Mouse (Mus musculus): ENCODE data around the gene Polr2a. TPM values are rescaled to one million over a fixed set of nuclear protein-coding genes. Genes with fewer than 3 reads are reported as not detected.

The Polr2a gene
- polyA plus RNA-seq, 1 experiment from 2014 or later: 13.0 TPM

DNA sequence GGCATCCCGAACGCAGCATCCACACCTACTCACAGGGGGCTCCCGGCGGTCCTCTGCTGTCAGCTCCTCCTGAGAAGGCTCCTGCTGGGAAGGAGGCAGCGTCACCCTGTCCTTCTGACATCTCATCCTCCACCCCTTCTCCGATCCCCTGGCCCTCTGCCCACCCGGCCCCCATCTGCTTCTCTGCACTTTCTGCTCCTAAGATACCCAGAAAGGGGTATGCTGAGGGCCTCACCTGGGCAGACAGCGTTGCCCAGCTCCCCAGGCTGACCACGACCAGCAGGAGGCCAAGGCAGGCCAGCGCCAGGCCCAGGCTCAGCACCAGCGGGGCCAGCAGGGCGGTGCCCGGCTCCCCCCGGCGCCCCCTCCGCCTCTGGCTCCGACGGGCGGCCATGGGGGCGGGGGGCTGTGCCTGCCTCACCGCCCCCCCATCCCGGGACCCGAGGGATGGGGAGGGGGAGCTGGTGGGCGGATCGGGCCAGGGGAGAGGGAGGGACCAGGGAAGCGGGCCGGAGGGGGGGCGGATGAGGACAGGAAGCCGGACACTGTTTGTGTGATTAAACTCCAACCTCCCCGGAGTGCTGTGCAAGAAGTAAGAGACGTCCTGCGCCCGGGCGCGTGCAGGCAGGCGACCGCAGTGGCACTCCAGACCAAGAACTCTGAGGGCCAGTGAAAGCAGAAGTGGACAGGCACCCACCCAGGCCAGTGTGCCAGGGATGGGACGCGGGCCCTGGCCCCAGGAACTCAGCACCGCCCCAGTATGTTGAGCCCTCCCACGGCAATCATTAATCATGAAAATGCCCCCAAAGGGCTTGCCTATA is 62.9 kb downstream of the Polr2a start, which contains the start of the genes Tnfsf12 and Tnfsfm13:
TSS of gene Tnfsf12 (minus strand) at position 489 of the 821 bp plus-strand sequence.
TSS of gene Tnfsfm13 (minus strand) at position 738 of the 821 bp plus-strand sequence.
- H3K4me1 ChIP-seq (ENCODE audit: control insufficient read depth, insufficient read depth, low read length): peaks cover 14% of the 10 kb centered on the region
- H3K27me3 ChIP-seq (ENCODE audit: control insufficient read depth, insufficient read depth, low read depth, low read length): no peaks in the 10 kb centered on the region
- H3K27ac ChIP-seq (ENCODE audit: low read length): 0 out of 2 replicates have a peak within 1 kb of the TSS, but pooled peaks have one; percentile 19
- 0 out of 2 replicates have a peak, but pooled peaks have one; percentile 54 for ATAC-seq
- 3% methylated on average over 37 of the region's 41 CpGs for WGBS
- H3K4me3 ChIP-seq (ENCODE audit: low read depth, low read length): peak within 1 kb of the TSS; percentile 45
- peak within 1 kb of the TSS; percentile 79 for H3K9ac ChIP-seq (ENCODE audit: low read depth, low read length)
- H3K4me2 ChIP-seq (ENCODE audit: low read length): peak within 1 kb of the TSS; percentile 94
- H3K36me3 ChIP-seq (ENCODE audit: control insufficient read depth, insufficient read depth, low read length): no peaks in the 10 kb centered on the region
- no peaks in the 10 kb centered on the region for H3K9me3 ChIP-seq (replicated peaks; ENCODE audit: control insufficient read depth, low read length, poor library complexity, severe bottlenecking)

DNA sequence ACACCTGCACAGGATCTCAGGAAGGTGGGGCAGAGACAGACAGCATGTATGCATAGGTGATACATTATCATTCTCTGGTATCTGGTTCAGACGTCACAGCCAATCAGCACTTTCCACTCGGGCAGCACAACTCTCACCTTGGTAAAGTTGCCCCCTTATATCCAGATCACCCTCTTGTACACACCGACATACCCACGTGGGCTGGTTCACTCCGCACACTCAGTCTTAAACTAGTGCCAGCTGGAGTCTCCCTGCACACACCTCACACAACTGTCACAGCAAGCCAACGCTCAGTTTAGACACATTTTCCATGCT is 63.4 kb downstream of the Polr2a start:
- Histone ChIP-seq H3K27ac (ENCODE audit: low read length) (no peak overlapping the region), H3K9ac (ENCODE audit: low read depth, low read length) (peak overlapping the region; percentile 79), H3K4me2 (ENCODE audit: low read length) (peak overlapping the region; percentile 94), H3K36me3 (ENCODE audit: control insufficient read depth, insufficient read depth, low read length) (no peaks in the 10 kb centered on the region), H3K9me3 (replicated peaks; ENCODE audit: control insufficient read depth, low read length, poor library complexity, severe bottlenecking) (no peaks in the 10 kb centered on the region), H3K4me3 (ENCODE audit: low read depth, low read length) (peak overlapping the region; percentile 45), H3K27me3 (ENCODE audit: control insufficient read depth, insufficient read depth, low read depth, low read length) (no peaks in the 10 kb centered on the region), H3K4me1 (ENCODE audit: control insufficient read depth, insufficient read depth, low read length) (peaks cover 14% of the 10 kb centered on the region)
- WGBS: 36% methylated on average over 6 of the region's 6 CpGs
- no peak for ATAC-seq

DNA sequence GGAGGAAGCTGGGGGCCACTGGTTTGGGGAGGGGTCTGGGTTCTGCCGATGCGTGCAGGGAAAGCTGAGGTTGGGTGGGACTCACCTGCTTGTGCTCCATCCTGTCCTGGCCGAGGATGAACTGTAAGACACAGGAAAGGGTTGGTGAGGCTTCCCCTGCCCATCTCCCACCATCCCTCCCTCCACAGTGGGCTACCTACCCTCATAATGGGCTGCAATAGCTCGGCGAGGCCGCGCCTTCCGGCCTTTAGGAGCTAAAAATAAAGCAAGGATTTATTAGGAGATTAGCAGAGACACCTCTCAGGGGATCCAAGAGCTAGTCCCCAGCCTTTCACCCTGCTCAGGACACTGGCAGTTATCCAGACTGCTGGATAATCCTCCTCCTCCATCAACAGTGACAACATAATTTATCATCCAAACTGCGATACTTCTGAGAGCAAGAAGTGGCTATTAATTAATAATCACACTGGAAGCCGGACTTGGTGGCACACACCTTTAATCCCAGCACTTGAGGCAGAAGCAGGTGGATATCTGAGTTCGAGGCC is 64.9 kb downstream of the Polr2a start:
- Histone ChIP-seq H3K9ac (ENCODE audit: low read depth, low read length) (no peak overlapping the region), H3K4me3 (ENCODE audit: low read depth, low read length) (no peak overlapping the region), H3K4me1 (ENCODE audit: control insufficient read depth, insufficient read depth, low read length) (peaks cover 14% of the 10 kb centered on the region), H3K27ac (ENCODE audit: low read length) (no peak overlapping the region), H3K9me3 (replicated peaks; ENCODE audit: control insufficient read depth, low read length, poor library complexity, severe bottlenecking) (no peaks in the 10 kb centered on the region), H3K27me3 (ENCODE audit: control insufficient read depth, insufficient read depth, low read depth, low read length) (no peaks in the 10 kb centered on the region), H3K4me2 (ENCODE audit: low read length) (no peak overlapping the region), H3K36me3 (ENCODE audit: control insufficient read depth, insufficient read depth, low read length) (no peaks in the 10 kb centered on the region)
- WGBS: 37% methylated on average over 11 of the region's 11 CpGs
- ATAC-seq: no peak

DNA sequence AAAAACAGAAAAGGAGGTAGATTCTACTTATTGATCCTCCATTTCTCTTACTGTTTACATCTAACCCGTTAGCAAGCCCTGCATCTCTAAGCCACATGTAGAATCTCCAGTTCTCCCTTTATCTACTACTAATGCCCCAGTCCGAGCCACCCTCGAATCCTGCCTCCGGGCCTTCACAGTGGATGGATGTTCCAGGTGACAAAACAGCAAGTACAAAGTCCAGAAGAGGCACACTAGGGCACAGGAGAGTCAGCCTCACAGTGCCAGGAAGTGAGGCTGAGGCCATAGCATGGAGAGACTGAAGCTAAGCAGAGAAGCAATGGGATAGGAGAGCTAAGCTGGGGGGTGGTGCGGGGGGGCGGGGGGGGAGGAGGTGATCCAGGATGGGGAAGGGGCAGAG is 65.6 kb downstream of the Polr2a start:
- Histone ChIP-seq H3K4me1 (ENCODE audit: control insufficient read depth, insufficient read depth, low read length) (peaks cover 14% of the 10 kb centered on the region), H3K36me3 (ENCODE audit: control insufficient read depth, insufficient read depth, low read length) (no peaks in the 10 kb centered on the region), H3K4me3 (ENCODE audit: low read depth, low read length) (no peak overlapping the region), H3K9ac (ENCODE audit: low read depth, low read length) (no peak overlapping the region), H3K9me3 (replicated peaks; ENCODE audit: control insufficient read depth, low read length, poor library complexity, severe bottlenecking) (no peaks in the 10 kb centered on the region), H3K27ac (ENCODE audit: low read length) (no peak overlapping the region), H3K4me2 (ENCODE audit: low read length) (no peak overlapping the region), H3K27me3 (ENCODE audit: control insufficient read depth, insufficient read depth, low read depth, low read length) (no peaks in the 10 kb centered on the region)
- WGBS: 88% methylated on average over 6 of the region's 6 CpGs
- no peak for ATAC-seq

DNA sequence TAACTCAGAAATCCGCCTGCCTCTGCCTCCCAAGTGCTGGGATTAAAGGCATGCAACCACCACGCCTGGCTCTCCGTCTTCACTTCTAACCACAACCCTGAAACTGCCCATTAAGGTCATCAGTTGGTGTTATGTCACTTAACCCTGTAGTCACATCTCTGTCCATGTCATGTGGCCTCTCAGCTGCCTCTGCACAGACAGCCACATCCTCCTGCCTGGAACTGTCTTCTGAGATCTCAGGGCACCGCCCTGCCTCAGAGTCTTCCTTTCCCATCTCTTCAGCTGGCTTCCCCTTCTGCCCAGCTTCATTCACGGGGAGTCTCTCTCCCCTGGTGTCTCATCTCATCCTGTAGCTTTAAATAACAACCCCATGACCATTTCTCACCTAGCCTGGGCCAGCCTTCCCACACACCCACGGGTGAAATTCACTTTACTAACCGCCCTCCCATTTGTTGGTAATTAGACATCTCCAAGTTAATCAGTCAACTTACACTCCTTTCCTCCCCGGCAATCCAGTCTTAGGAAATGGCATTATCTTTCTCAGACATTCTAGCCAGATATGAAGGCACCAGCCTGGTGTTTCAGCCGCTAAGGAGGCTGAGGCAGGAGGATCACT is 66.1 kb downstream of the Polr2a start:
- ATAC-seq: no peak
- no peaks in the 10 kb centered on the region for H3K36me3 ChIP-seq (ENCODE audit: control insufficient read depth, insufficient read depth, low read length)
- no peak overlapping the region for H3K9ac ChIP-seq (ENCODE audit: low read depth, low read length)
- 80% methylated on average over 9 of the region's 9 CpGs for WGBS
- H3K4me3 ChIP-seq (ENCODE audit: low read depth, low read length): no peak overlapping the region
- no peaks in the 10 kb centered on the region for H3K27me3 ChIP-seq (ENCODE audit: control insufficient read depth, insufficient read depth, low read depth, low read length)
- no peak overlapping the region for H3K27ac ChIP-seq (ENCODE audit: low read length)
- no peaks in the 10 kb centered on the region for H3K9me3 ChIP-seq (replicated peaks; ENCODE audit: control insufficient read depth, low read length, poor library complexity, severe bottlenecking)
- peaks cover 14% of the 10 kb centered on the region for H3K4me1 ChIP-seq (ENCODE audit: control insufficient read depth, insufficient read depth, low read length)
- H3K4me2 ChIP-seq (ENCODE audit: low read length): no peak overlapping the region

DNA sequence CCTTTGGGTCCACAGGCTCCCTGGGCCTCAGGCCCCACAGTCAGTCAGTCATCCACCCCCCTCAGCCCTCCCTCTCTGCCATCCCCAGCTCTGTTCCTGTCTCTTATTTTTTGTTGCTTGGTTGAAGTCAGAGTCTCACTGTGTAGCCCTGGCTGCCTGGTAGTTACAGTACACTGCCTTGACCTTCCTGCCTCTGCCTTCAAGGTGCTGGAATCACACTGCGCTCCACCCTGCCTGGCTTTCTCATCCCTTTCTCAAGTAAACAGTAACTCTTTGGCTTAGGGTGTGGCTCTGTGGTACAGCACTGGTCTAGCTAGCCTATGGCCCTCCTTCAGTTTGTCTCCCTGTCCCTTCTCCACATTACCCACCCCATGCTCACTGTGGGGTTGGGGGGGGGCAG is 68.5 kb downstream of the Polr2a start:
- H3K4me3 ChIP-seq (ENCODE audit: low read depth, low read length): no peak overlapping the region
- WGBS: 100% methylated on average over 1 of the region's 1 CpGs
- H3K4me1 ChIP-seq (ENCODE audit: control insufficient read depth, insufficient read depth, low read length): peaks cover 2% of the 10 kb centered on the region; the same call in 1 of the 2 replicates
- no peaks in the 10 kb centered on the region for H3K27me3 ChIP-seq (ENCODE audit: control insufficient read depth, insufficient read depth, low read depth, low read length)
- no peak for ATAC-seq
- no peak overlapping the region for H3K4me2 ChIP-seq (ENCODE audit: low read length)
- no peaks in the 10 kb centered on the region for H3K36me3 ChIP-seq (ENCODE audit: control insufficient read depth, insufficient read depth, low read length)
- no peak overlapping the region for H3K27ac ChIP-seq (ENCODE audit: low read length)
- H3K9me3 ChIP-seq (replicated peaks; ENCODE audit: control insufficient read depth, low read length, poor library complexity, severe bottlenecking): no peaks in the 10 kb centered on the region
- H3K9ac ChIP-seq (ENCODE audit: low read depth, low read length): no peak overlapping the region

DNA sequence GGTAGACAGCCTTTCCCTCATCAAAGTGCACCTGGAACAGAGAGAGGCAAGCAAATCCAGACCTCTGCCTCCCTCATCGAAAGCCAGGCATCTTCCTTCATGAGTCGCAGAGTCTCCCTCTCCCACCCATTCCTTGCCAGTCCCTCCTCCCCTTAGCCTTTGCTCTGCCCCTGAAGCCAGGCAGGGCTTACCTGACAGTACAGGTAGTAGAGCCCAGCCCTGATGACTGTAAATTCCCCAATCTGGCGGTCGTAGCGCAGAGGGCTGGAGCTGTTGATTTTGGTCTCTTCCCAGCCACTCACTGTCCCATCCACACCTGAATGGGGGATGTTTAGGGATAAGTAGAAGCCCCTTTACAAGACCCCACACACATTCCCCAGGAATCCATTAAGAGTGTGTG is 71.4 kb downstream of the Polr2a start:
- H3K4me3 ChIP-seq (ENCODE audit: low read depth, low read length): no peak overlapping the region
- 67% methylated on average over 5 of the region's 5 CpGs for WGBS
- no peak overlapping the region for H3K27ac ChIP-seq (ENCODE audit: low read length)
- H3K4me1 ChIP-seq (ENCODE audit: control insufficient read depth, insufficient read depth, low read length): peaks cover 9% of the 10 kb centered on the region; the same call in 1 of the 2 replicates
- no peaks in the 10 kb centered on the region for H3K36me3 ChIP-seq (ENCODE audit: control insufficient read depth, insufficient read depth, low read length)
- no peak overlapping the region for H3K4me2 ChIP-seq (ENCODE audit: low read length)
- H3K27me3 ChIP-seq (ENCODE audit: control insufficient read depth, insufficient read depth, low read depth, low read length): no peaks in the 10 kb centered on the region
- H3K9ac ChIP-seq (ENCODE audit: low read depth, low read length): 0 out of 2 replicates have a peak overlapping the region, but pooled peaks have one; percentile 4
- no peak for ATAC-seq
- H3K9me3 ChIP-seq (replicated peaks; ENCODE audit: control insufficient read depth, low read length, poor library complexity, severe bottlenecking): no peaks in the 10 kb centered on the region

DNA sequence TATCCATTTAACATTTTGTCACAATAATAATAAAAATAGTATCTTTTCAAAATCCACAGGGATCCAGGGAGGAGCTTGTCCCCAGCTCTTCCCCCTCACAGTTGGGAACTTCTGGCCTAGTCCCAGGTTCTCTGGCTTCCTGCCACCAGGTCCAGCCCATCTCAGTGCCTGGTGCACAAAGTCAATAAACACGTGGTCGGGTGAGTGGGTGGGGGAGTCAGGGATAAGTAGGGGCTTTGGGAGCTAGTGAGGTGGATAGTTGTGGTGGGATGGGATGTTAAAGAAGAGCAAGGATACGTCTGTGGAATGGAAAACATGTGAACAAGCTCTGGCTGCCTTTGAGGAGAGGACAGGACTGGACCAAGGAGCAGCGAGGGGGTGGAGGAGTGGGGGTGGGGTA is 72.1 kb downstream of the Polr2a start:
- peaks cover 9% of the 10 kb centered on the region; the same call in 1 of the 2 replicates for H3K4me1 ChIP-seq (ENCODE audit: control insufficient read depth, insufficient read depth, low read length)
- no peaks in the 10 kb centered on the region for H3K36me3 ChIP-seq (ENCODE audit: control insufficient read depth, insufficient read depth, low read length)
- ATAC-seq: no peak
- H3K4me3 ChIP-seq (ENCODE audit: low read depth, low read length): no peak overlapping the region
- H3K9ac ChIP-seq (ENCODE audit: low read depth, low read length): 0 out of 2 replicates have a peak overlapping the region, but pooled peaks have one; percentile 4
- H3K27ac ChIP-seq (ENCODE audit: low read length): no peak overlapping the region
- no peaks in the 10 kb centered on the region for H3K9me3 ChIP-seq (replicated peaks; ENCODE audit: control insufficient read depth, low read length, poor library complexity, severe bottlenecking)
- no peak overlapping the region for H3K4me2 ChIP-seq (ENCODE audit: low read length)
- WGBS: 15% methylated on average over 4 of the region's 4 CpGs
- no peaks in the 10 kb centered on the region for H3K27me3 ChIP-seq (ENCODE audit: control insufficient read depth, insufficient read depth, low read depth, low read length)
